Mouse (Mus musculus) limb, embryonic 14.5 days (tissue): ENCODE measurements around the gene Adcy3. TPM values are rescaled to one million over a fixed set of nuclear protein-coding genes. Genes with fewer than 3 reads are reported as not detected.

Experiments
- ATAC-seq: fragments of 200-750 bp; cut with Nextera tagmentation; 2 replicates; pipeline ENCODE4 v1.8.0; 2017; ENCODE audit warnings: low read depth, moderate number of reproducible peaks, moderate TSS enrichment; ENCODE audit not compliant: low FRiP score
- DNase-seq: peaks from one replicate; pipeline ENCODE4 v3.0.0-alpha.2; 2015; ENCODE audit warnings: low spot score
- H3K27ac ChIP-seq: fragments of 300-500 bp; sonication (generic); replicated peaks from 2 replicates; pipeline ENCODE4 v1.5.1; 2014; ENCODE audit warnings: low read depth, mild to moderate bottlenecking, low read length, moderate library complexity, mixed read lengths
- H3K27me3 ChIP-seq: fragments of 300-500 bp; sonication (generic); 2 replicates; pipeline ENCODE4 v1.6.1; 2014; ENCODE audit warnings: low read length, mixed read lengths; ENCODE audit not compliant: control insufficient read depth, insufficient read depth
- H3K36me3 ChIP-seq: fragments of 300-500 bp; sonication (generic); 2 replicates; pipeline ENCODE4 v1.6.1; 2014; ENCODE audit warnings: mild to moderate bottlenecking, low read length, moderate library complexity, mixed read lengths; ENCODE audit not compliant: control insufficient read depth, insufficient read depth
- H3K4me1 ChIP-seq: fragments of 300-500 bp; sonication (generic); 2 replicates; pipeline ENCODE4 v1.6.1; 2014; ENCODE audit warnings: antibody characterized with exemption, low read length, mixed read lengths; ENCODE audit not compliant: control insufficient read depth, insufficient read depth
- H3K4me2 ChIP-seq: fragments of 300-500 bp; sonication (generic); replicated peaks from 2 replicates; pipeline ENCODE4 v1.6.1; 2014; ENCODE audit warnings: low read depth, mild to moderate bottlenecking, low read length, moderate library complexity; ENCODE audit not compliant: severe bottlenecking
- H3K4me3 ChIP-seq: fragments of 300-500 bp; sonication (generic); replicated peaks from 2 replicates; pipeline ENCODE4 v1.5.1; 2014; ENCODE audit warnings: low read length
- H3K9ac ChIP-seq: fragments of 300-500 bp; sonication (generic); 2 replicates; pipeline ENCODE4 v1.6.1; 2014; ENCODE audit warnings: mild to moderate bottlenecking, low read depth, low read length, moderate library complexity; ENCODE audit not compliant: severe bottlenecking
- H3K9me3 ChIP-seq: fragments of 300-500 bp; sonication (generic); 2 replicates; pipeline ENCODE4 v1.6.1; 2016; ENCODE audit warnings: low read length; ENCODE audit not compliant: control insufficient read depth
- POLR2A ChIP-seq: fragments of 200-500 bp; IDR thresholded peaks from 2 replicates; pipeline ENCODE4 v1.8.0; 2012; ENCODE audit warnings: inconsistent platforms, mild to moderate bottlenecking, moderate library complexity, borderline replicate concordance; ENCODE audit not compliant: insufficient read depth, insufficient read length; ENCODE audit errors: extremely low read depth
- WGBS: fragments of 180-500 bp; shearing (Covaris S2); extraction: QIAGEN DNeasy Blood & Tissue Kit; methylation state at CpG from one replicate; pipeline ENCODE4 v1.1.7; 2014; 5-methylcytosine and 5-hydroxymethylcytosine counted together
- polyA plus RNA-seq, 2 experiments: library from polyadenylated mRNA; depleted of rRNA in 1 of 2; stranded (reverse) in 1 of 2; unstranded in 1 of 2; fragments of >200 nt; fragmentation: Nextera tagmentation in 1 of 2; extraction: Ambion mirVana in 1 of 2; gene quantifications; 2 replicates each; pipeline versions ENCODE4 v1.2.1 to v1.2.3; 2012 to 2014

Gene Adcy3
- polyA plus RNA-seq, 2 experiments, result 11.5 to 15.5 TPM

GRCm38 (mm10) chr12:4179671-4180233 is 46.8 kb downstream of the Adcy3 start:
- no peak overlapping the region for H3K4me2 ChIP-seq
- 80% methylated on average over 6 of the region's 6 CpGs for WGBS
- no peaks in the 10 kb centered on the region for H3K4me1 ChIP-seq
- H3K27me3 ChIP-seq, result no peaks in the 10 kb centered on the region
- ATAC-seq, result no peak
- H3K9ac ChIP-seq, result no peak overlapping the region
- DNase-seq, result no peak
- H3K27ac ChIP-seq, result no peak overlapping the region
- no peak overlapping the region for H3K4me3 ChIP-seq
- H3K9me3 ChIP-seq, result no peaks in the 10 kb centered on the region
- peaks cover 14% of the 10 kb centered on the region for H3K36me3 ChIP-seq
- no peak for TF ChIP-seq POLR2A

DNA sequence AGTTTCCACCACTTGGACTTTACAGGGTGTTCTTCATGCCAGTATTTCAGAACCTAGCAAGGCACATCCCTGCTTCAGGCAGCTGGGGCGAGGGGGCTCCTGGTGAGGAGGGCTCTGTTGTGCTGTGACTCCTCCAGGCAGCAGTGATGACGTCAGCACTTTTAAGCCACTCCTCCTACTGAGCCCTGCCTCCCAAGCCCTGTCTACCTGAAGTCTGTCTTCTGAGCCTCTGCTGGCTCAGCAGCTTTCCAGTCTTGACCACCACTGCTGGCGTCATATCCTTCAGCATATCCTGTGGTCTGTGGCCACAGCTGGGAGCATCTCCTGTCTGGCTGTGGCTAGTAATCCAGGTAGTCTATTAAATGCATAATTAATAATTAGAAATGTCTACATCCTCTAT is 47.6 kb downstream of the Adcy3 start:
- no peak for TF ChIP-seq POLR2A

DNA sequence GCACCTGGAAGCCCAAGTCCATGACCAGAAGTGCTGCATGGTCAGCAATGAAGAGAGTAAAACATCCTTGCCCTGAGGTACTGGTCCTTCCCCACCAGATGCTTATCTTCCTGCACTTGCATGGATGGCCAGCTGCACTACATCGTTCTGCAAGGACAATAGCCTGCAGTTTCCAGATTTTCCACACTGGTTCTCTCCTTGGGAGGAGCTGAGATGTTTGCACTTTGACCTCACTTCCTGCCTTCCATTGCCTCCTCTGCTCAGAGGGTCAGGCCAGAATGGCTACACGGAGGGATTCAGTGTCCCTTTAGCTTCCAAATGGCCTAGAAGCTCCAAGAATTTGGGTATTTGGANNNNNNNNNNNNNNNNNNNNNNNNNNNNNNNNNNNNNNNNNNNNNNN is 51.7 kb downstream of the Adcy3 start:
- WGBS, result 78% methylated on average over 2 of the region's 2 CpGs
- H3K36me3 ChIP-seq, result peaks cover 7% of the 10 kb centered on the region
- H3K9ac ChIP-seq, result no peak overlapping the region
- H3K4me1 ChIP-seq, result no peaks in the 10 kb centered on the region; the same call in 1 of the 2 replicates
- no peak overlapping the region for H3K4me2 ChIP-seq
- H3K4me3 ChIP-seq, result no peak overlapping the region
- TF ChIP-seq POLR2A, result no peak
- no peaks in the 10 kb centered on the region for H3K9me3 ChIP-seq
- ATAC-seq (no peak), DNase-seq (no peak)
- H3K27me3 ChIP-seq, result no peaks in the 10 kb centered on the region
- H3K27ac ChIP-seq, result no peak overlapping the region

More for the DNA sequence above, 47.6 kb downstream of the Adcy3 start:
- H3K4me3 ChIP-seq, result no peak overlapping the region
- no peak overlapping the region for H3K9ac ChIP-seq
- peaks cover 13% of the 10 kb centered on the region for H3K36me3 ChIP-seq
- DNase-seq (no peak), ATAC-seq (no peak)
- no peak overlapping the region for H3K4me2 ChIP-seq
- no peaks in the 10 kb centered on the region for H3K4me1 ChIP-seq
- no peaks in the 10 kb centered on the region for H3K9me3 ChIP-seq
- no peaks in the 10 kb centered on the region for H3K27me3 ChIP-seq
- 60% methylated on average over 3 of the region's 3 CpGs for WGBS
- H3K27ac ChIP-seq, result no peak overlapping the region

DNA sequence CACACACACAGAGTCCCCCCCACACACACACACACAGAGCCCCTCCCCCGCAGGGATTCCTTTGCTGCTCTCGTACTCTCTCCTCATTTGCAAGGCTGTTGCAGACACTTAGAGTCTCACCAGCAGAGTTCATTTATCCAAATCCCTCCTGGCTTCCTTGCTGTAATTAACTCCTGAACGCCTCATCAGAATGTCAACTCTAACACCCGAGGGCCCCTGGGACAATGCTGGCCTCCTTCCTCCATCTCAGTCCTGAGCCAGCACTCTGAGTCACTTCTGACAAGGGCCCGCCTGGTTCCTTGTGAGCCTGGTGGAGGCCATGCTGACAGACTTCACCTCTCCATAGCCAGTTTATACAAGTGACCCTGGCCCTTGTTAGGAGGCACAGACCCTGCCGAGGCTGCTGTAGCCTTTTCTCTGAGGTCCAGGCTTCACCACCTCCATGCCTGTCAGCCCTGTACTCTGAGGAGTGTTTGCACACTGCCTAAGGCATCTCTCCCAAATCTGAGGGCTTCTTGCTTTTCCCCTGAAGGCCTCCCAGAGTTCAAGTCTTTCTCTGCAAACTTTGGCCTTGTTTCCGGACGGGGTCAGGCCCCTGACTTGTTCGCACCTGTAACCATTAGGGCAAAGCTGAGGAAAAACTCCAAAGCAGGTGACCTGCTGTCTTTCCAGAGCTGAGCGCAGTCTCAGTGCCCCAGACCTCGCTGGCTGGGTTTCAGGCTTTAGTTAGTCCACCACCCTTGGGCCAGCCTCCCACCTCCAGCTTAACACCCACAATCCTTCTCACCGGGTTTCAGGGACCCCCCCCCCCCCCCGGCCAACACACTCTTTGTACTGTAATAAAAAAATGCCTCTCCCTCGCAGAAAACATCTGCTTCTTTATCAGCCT is 55.5 kb downstream of the Adcy3 start:
- peaks cover 7% of the 10 kb centered on the region for H3K36me3 ChIP-seq
- H3K27ac ChIP-seq, result 0 out of 2 replicates have a peak overlapping the region, but pooled peaks have one; percentile 15
- H3K9me3 ChIP-seq, result no peaks in the 10 kb centered on the region
- no peak overlapping the region for H3K4me2 ChIP-seq
- no peak for TF ChIP-seq POLR2A
- H3K27me3 ChIP-seq, result no peaks in the 10 kb centered on the region
- DNase-seq (peak; percentile 57), ATAC-seq (peak; percentile 56; the same call in 1 of the 2 replicates)
- H3K9ac ChIP-seq, result no peak overlapping the region
- no peak overlapping the region for H3K4me3 ChIP-seq
- WGBS, result 28% methylated on average over 14 of the region's 14 CpGs
- H3K4me1 ChIP-seq, result peaks cover 15% of the 10 kb centered on the region

DNA sequence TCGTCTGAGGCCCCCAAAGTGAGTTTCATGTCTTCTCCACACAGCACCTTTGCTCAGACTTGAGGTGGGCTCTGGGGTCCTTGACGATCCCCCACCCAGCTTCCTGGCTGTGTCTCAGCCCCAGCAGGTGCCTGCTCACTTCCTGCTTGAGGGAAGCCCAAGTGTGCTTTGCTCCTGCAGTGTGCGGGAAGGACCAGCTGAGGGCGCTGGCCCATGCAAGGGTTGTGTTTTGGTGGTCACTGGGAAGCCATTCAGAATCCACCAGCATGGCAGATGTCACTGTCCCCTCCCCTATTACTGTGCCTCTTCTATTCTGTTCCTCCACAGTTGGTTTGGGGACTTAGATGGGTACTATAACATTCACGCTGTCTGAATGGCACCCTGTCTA is 56.2 kb downstream of the Adcy3 start:
- Histone ChIP-seq H3K4me2 (no peak overlapping the region), H3K36me3 (peaks cover 8% of the 10 kb centered on the region), H3K9me3 (no peaks in the 10 kb centered on the region), H3K27ac (no peak overlapping the region), H3K4me1 (peaks cover 17% of the 10 kb centered on the region), H3K9ac (no peak overlapping the region), H3K4me3 (no peak overlapping the region), H3K27me3 (no peaks in the 10 kb centered on the region)
- no peak for DNase-seq
- no peak for TF ChIP-seq POLR2A
- ATAC-seq, result no peak
- 36% methylated on average over 5 of the region's 5 CpGs for WGBS
